Mouse (Mus musculus) forebrain, embryonic 12.5 days (tissue): ENCODE data around the gene Plpp1. TPM values are rescaled to one million over a fixed set of nuclear protein-coding genes. Genes with fewer than 3 reads are reported as not detected.

Experiments
- ATAC-seq: fragments of 200-750 bp; cut with Nextera tagmentation; 2 replicates; pipeline ENCODE4 v1.8.0; 2017; ENCODE audit warnings: moderate TSS enrichment; ENCODE audit not compliant: low FRiP score
- H3K27ac ChIP-seq: fragments of 300-500 bp; sonication (generic); 2 replicates; pipeline ENCODE4 v1.5.1; 2016; ENCODE audit warnings: mild to moderate bottlenecking
- H3K27me3 ChIP-seq: fragments of 300-500 bp; sonication (generic); 2 replicates; pipeline ENCODE4 v1.6.1; 2016; ENCODE audit warnings: mild to moderate bottlenecking
- H3K36me3 ChIP-seq: fragments of 300-500 bp; sonication (generic); replicated peaks from 2 replicates; pipeline ENCODE4 v1.6.1; 2016; ENCODE audit warnings: mild to moderate bottlenecking
- H3K4me1 ChIP-seq: fragments of 300-500 bp; sonication (generic); 2 replicates; pipeline ENCODE4 v1.6.1; 2016
- H3K4me2 ChIP-seq: fragments of 300-500 bp; sonication (generic); 2 replicates; pipeline ENCODE4 v1.6.1; 2016; ENCODE audit warnings: mild to moderate bottlenecking, moderate library complexity
- H3K4me3 ChIP-seq: fragments of 300-500 bp; sonication (generic); replicated peaks from 2 replicates; pipeline ENCODE4 v1.5.1; 2016; ENCODE audit warnings: mild to moderate bottlenecking
- H3K9ac ChIP-seq: fragments of 300-500 bp; sonication (generic); 2 replicates; pipeline ENCODE4 v1.6.1; 2016; ENCODE audit warnings: mild to moderate bottlenecking
- H3K9me3 ChIP-seq: fragments of 300-500 bp; sonication (generic); 2 replicates; pipeline ENCODE4 v1.6.1; 2016
- WGBS: fragments of 180-500 bp; shearing (Covaris S2); methylation state at CpG from one replicate; pipeline ENCODE4 v1.1.7; 2016; 5-methylcytosine and 5-hydroxymethylcytosine counted together
- polyA plus RNA-seq: library from polyadenylated mRNA; unstranded; fragments of >200 nt; fragmentation: Nextera tagmentation; extraction: Ambion mirVana; gene quantifications from 2 replicates; pipeline ENCODE4 v1.2.1, GENCODE M21; 2016

Gene Plpp1
- polyA plus RNA-seq, 1 experiment from 2014 or later = 19.1 TPM

- H3K9me3 ChIP-seq = no peaks in the 10 kb centered on the region
- no peak overlapping the region for H3K9ac ChIP-seq
- ATAC-seq = no peak
- H3K27me3 ChIP-seq = no peaks in the 10 kb centered on the region
- H3K4me3 ChIP-seq = no peak overlapping the region
- H3K36me3 ChIP-seq = peaks cover 14% of the 10 kb centered on the region
- H3K4me1 ChIP-seq = peaks cover 6% of the 10 kb centered on the region
- no peak overlapping the region for H3K27ac ChIP-seq
- no peak overlapping the region for H3K4me2 ChIP-seq
- WGBS = 84% methylated on average over 10 of the region's 10 CpGs
Measured at GRCm38 (mm10) chr13:112807936-112808667, 7.5 kb downstream of the Plpp1 start.

GRCm38 (mm10) chr13:112809504-112810247, 9.1 kb downstream of the Plpp1 start:
- H3K4me1 ChIP-seq = peaks cover 6% of the 10 kb centered on the region

GRCm38 (mm10) chr13:112810248-112810645, 9.7 kb downstream of the Plpp1 start:
- 80% methylated on average over 4 of the region's 4 CpGs for WGBS

More at GRCm38 (mm10) chr13:112809504-112810247, 9.1 kb downstream of the Plpp1 start:
- 85% methylated on average over 7 of the region's 7 CpGs for WGBS
- Histone ChIP-seq H3K27me3 (no peaks in the 10 kb centered on the region), H3K9me3 (no peaks in the 10 kb centered on the region), H3K36me3 (peaks cover 14% of the 10 kb centered on the region), H3K27ac (no peak overlapping the region), H3K4me2 (no peak overlapping the region), H3K4me3 (no peak overlapping the region), H3K9ac (no peak overlapping the region)
- ATAC-seq = no peak

DNA sequence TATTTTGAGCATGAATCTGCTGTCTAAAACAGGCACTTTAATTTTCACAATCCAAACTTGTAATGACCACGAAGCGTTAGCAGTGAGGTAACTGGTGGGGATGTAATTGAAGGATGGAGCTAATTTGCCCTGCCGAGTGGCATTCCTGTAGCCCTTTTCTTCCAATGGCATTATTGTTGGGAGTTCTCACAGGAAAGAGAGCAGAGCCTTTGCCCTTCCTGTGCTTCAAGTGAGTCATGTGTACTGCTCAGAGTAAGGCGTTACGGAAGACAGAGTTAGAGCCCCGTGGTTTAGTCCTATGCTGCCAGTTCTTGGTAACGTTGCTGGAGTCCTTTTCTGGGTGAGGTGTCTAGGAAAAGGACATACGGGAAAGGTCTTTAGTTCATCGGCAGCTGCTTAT, 10.2 kb downstream of the Plpp1 start:
- WGBS = 24% methylated on average over 9 of the region's 9 CpGs
- H3K27ac ChIP-seq = no peak overlapping the region
- no peaks in the 10 kb centered on the region for H3K27me3 ChIP-seq
- H3K9ac ChIP-seq = no peak overlapping the region
- no peaks in the 10 kb centered on the region for H3K9me3 ChIP-seq
- peaks cover 13% of the 10 kb centered on the region for H3K36me3 ChIP-seq
- H3K4me3 ChIP-seq = no peak overlapping the region
- H3K4me1 ChIP-seq = peaks cover 6% of the 10 kb centered on the region
- no peak for ATAC-seq
- 0 out of 2 replicates have a peak overlapping the region, but pooled peaks have one; percentile 19 for H3K4me2 ChIP-seq

More at GRCm38 (mm10) chr13:112810248-112810645, 9.7 kb downstream of the Plpp1 start:
- no peak overlapping the region for H3K4me2 ChIP-seq
- no peak overlapping the region for H3K4me3 ChIP-seq
- no peak for ATAC-seq
- H3K9ac ChIP-seq = no peak overlapping the region
- H3K4me1 ChIP-seq = peaks cover 6% of the 10 kb centered on the region
- no peak overlapping the region for H3K27ac ChIP-seq
- peaks cover 14% of the 10 kb centered on the region for H3K36me3 ChIP-seq
- H3K27me3 ChIP-seq = no peaks in the 10 kb centered on the region
- no peaks in the 10 kb centered on the region for H3K9me3 ChIP-seq

DNA sequence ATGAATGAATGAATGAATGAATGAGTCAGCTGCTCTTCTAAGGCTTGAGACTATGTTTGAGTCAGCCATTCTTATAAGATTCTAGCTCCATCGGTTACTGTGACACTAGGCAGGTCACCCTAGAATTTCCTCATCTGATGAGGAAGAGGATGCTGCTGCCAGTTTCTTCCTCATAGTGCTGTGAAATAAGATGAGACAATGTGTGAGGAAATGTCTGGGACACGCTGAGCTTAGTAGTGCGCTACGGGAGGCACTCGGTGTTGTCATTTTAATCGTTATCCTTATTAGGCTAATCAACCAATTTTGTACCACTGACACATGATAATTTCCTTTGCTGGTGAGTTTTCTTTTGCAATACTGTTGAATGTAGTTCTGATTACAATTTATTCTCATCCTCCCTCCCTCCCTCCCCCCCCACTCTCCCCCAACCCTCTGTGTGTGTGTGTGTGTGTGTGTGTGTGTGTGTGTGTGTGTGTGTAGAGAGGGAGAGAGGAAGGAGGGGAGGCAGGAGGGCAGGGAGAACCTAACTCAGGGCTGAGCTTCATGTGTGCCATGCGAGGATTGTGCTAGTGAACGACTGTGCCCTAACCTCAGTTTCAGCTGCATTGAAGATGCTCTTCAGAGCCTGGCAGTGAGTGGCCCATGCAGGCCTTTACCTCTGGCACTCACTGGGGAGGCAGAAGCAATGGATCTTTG, 11.3 kb downstream of the Plpp1 start:
- peaks cover 3% of the 10 kb centered on the region for H3K36me3 ChIP-seq
- no peak overlapping the region for H3K4me2 ChIP-seq
- no peak overlapping the region for H3K4me3 ChIP-seq
- no peaks in the 10 kb centered on the region for H3K27me3 ChIP-seq
- no peak overlapping the region for H3K27ac ChIP-seq
- H3K9ac ChIP-seq = no peak overlapping the region
- H3K4me1 ChIP-seq = peaks cover 6% of the 10 kb centered on the region
- no peak for ATAC-seq
- no peaks in the 10 kb centered on the region for H3K9me3 ChIP-seq
- WGBS = 68% methylated on average over 8 of the region's 8 CpGs

DNA sequence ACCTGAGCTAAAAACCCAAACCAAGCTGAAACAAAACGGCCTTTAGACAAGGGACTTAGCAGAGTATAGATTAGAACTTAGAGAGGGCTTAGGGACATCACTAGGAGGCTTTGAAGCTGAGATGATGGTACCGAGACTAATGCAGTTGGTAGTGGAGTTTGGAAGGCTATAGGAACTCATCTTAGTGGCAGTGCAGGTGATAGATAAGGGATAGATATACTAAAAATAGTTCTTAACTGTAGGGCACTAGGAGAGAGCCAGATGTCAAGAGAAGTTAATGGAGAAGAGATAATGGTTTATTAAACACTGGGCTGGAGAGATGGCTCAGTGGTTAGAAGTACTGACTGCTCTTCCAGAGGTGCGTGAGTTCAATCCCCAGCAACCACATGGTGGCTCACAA, 15.4 kb downstream of the Plpp1 start:
- ATAC-seq = no peak
- H3K4me2 ChIP-seq = no peak overlapping the region
- H3K27ac ChIP-seq = no peak overlapping the region
- H3K4me1 ChIP-seq = peaks cover 2% of the 10 kb centered on the region
- no peaks in the 10 kb centered on the region for H3K36me3 ChIP-seq
- H3K4me3 ChIP-seq = no peak overlapping the region
- 88% methylated on average over 3 of the region's 3 CpGs for WGBS
- H3K9ac ChIP-seq = no peak overlapping the region
- H3K9me3 ChIP-seq = no peaks in the 10 kb centered on the region
- no peaks in the 10 kb centered on the region for H3K27me3 ChIP-seq

GRCm38 (mm10) chr13:112818125-112818524, 17.5 kb downstream of the Plpp1 start:
- no peaks in the 10 kb centered on the region for H3K9me3 ChIP-seq
- H3K4me3 ChIP-seq = no peak overlapping the region
- 90% methylated on average over 3 of the region's 3 CpGs for WGBS
- no peak overlapping the region for H3K4me2 ChIP-seq
- no peak overlapping the region for H3K9ac ChIP-seq
- H3K27ac ChIP-seq = no peak overlapping the region
- ATAC-seq = no peak
- no peaks in the 10 kb centered on the region for H3K36me3 ChIP-seq
- H3K4me1 ChIP-seq = no peaks in the 10 kb centered on the region
- no peaks in the 10 kb centered on the region for H3K27me3 ChIP-seq

DNA sequence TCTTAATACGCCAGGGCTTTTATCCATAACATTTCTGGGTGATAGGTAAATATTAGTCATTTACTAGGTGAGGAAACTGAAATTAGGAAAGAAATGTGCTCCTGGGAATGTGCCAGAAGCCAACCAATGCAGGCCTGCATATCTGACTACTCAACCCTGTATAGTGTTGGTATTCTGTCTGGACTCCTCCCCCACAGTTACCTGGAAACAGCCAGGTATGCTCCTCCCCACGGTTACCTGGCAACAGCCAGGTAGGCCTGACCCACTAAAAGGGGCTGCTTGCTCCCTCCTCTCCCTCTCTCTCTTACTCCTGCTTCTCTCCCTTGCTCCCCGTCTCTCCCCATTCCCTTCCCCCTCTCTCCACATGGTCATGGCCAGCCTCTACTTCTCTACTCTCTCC, 21.8 kb downstream of the Plpp1 start:
- 72% methylated on average over 3 of the region's 3 CpGs for WGBS
- H3K27ac ChIP-seq = no peak overlapping the region
- no peak for ATAC-seq
- no peaks in the 10 kb centered on the region for H3K4me1 ChIP-seq
- no peaks in the 10 kb centered on the region for H3K36me3 ChIP-seq
- no peak overlapping the region for H3K4me2 ChIP-seq
- H3K9ac ChIP-seq = no peak overlapping the region
- H3K27me3 ChIP-seq = no peaks in the 10 kb centered on the region
- H3K9me3 ChIP-seq = no peaks in the 10 kb centered on the region
- H3K4me3 ChIP-seq = no peak overlapping the region

- 90% methylated on average over 6 of the region's 6 CpGs for WGBS
- H3K36me3 ChIP-seq = no peaks in the 10 kb centered on the region
Measured at GRCm38 (mm10) chr13:112823236-112823910, 22.8 kb downstream of the Plpp1 start.

DNA sequence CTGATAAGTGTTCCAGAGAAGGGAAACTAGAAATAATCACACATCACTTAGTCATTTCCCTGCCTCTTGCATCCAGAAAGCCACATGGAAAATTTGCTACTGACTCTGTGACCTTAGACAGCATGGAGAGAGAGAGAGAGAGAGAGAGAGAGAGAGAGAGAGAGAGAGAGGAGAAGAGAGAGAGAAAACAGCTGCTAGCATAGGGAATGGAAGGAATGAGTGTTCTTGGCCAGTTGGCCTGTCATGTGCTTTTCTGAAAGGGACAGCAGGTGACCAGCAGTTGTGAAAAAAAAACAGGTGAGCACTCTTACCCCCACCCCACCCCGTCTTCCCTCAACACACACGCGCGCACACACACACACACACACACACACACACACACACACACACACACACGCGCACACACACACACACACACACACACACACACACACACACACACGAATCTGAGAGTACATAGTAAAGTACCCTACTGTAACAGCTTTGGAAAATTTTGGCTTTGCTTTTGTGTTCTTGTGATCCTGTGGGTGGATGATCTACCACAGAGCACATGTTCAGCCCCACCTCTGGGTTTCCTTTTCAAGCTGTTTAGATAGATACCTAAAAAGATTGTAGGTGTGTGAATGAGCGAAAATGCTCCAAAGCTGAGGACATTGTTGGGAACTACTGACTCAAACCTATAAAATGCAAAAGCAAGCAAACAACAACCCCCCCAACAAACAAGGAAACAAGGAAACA, 23.5 kb downstream of the Plpp1 start:
- no peak for ATAC-seq
- Histone ChIP-seq H3K4me2 (no peak overlapping the region), H3K4me3 (no peak overlapping the region), H3K27ac (no peak overlapping the region), H3K4me1 (no peaks in the 10 kb centered on the region), H3K9me3 (no peaks in the 10 kb centered on the region), H3K36me3 (no peaks in the 10 kb centered on the region), H3K27me3 (no peaks in the 10 kb centered on the region), H3K9ac (no peak overlapping the region)
- WGBS = 84% methylated on average over 4 of the region's 8 CpGs

More at GRCm38 (mm10) chr13:112823236-112823910, 22.8 kb downstream of the Plpp1 start:
- Histone ChIP-seq H3K4me2 (no peak overlapping the region), H3K27ac (no peak overlapping the region), H3K4me3 (no peak overlapping the region), H3K9ac (no peak overlapping the region), H3K27me3 (no peaks in the 10 kb centered on the region), H3K9me3 (no peaks in the 10 kb centered on the region), H3K4me1 (no peaks in the 10 kb centered on the region)
- no peak for ATAC-seq

DNA sequence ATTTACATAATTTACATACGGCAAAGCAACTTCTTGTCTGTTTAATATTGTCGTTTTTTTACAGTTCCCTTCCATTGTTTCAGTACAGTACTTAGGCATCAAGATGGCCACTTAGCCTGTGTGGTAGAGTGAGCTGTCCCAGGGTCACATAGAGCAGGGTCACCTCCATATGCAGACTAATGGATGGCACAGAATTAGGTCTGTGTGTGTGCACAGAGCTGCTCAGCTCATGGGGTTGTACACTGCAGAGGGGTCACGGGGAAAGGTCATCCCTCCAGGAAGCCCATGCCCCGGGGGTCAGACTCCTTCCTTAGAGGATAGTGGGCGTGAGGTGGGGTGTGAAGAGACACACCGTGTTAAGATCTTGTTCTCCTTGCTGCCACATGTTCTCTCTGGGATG, 24.9 kb downstream of the Plpp1 start:
- H3K4me3 ChIP-seq = no peak overlapping the region

More for the DNA sequence above, 24.9 kb downstream of the Plpp1 start:
- Histone ChIP-seq H3K4me1 (no peaks in the 10 kb centered on the region), H3K9me3 (no peaks in the 10 kb centered on the region), H3K4me2 (no peak overlapping the region), H3K36me3 (no peaks in the 10 kb centered on the region), H3K27me3 (no peaks in the 10 kb centered on the region), H3K9ac (no peak overlapping the region), H3K27ac (no peak overlapping the region)
- ATAC-seq = no peak
- WGBS = 71% methylated on average over 6 of the region's 6 CpGs
